Mouse (Mus musculus) brain, embryonic 18.5 days (tissue): ENCODE measurements around the gene Wasf1.

Source experiments
- DNase-seq: peaks from one replicate; pipeline ENCODE4 v3.0.0-alpha.2; 2012; ENCODE audit warnings: low read depth, low spot score

The Wasf1 gene

GRCm38 (mm10) chr10:40971256-40971655 is 88.0 kb downstream of the Wasf1 start:
- no peak for DNase-seq

GRCm38 (mm10) chr10:40983761-40984160 is 100.5 kb downstream of the Wasf1 start:
- no peak for DNase-seq

DNA sequence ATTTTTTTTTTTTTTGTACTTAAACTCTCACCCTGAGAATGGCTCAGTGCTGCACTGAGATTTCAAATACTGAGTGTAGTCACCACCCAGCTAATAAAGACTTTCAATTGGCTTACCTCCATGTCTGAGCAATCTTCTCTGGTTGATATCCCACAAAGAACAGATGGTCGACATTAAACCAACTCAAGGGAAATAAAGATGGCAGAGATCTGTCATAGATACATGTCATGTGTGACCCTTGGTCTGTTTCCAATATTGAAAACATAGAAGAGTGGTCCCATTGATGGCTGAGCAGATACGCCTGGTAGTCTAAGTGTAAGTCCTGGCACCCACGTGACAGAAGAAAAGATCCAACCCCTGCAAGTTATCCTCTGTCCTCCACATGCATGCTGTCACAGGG is 101.3 kb downstream of the Wasf1 start:
- DNase-seq: no peak

DNA sequence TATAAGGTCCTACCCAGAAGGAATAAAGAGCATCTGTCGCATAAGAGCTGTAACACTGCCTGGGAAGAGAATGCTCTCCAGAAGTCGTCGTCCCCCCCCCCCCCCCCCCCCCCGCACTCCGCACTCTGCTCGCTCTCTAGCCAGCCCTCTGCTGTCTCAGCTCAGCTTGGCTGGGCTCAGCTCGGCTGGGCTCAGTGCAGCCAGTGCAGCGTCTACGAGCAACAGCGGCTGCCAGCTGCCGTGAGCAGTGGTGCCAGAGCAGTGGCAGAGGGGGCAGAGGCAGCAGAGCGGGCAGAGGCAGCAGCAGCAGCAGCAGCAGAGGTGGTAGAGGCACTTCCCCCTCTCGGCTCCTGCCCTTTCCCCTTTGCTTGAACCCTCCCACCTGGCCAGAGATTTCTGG is 102.1 kb downstream of the Wasf1 start:
- DNase-seq: no peak
